Mouse (Mus musculus): Measurements from ENCODE around the gene Dcaf6. TPM values are rescaled to one million over a fixed set of nuclear protein-coding genes. Genes with fewer than 3 reads are reported as not detected.

Dcaf6 gene
- total RNA-seq (2014; fragmentation: Nextera tagmentation) (5.9 and 6.6 TPM in 2 replicates), total RNA-seq (2017) (7.8 and 8.7 TPM in 2 replicates)

GRCm38 (mm10) chr1:165460360-165460800 is at the start of gene Dcaf6, which contains the start of gene Mpc2:
Gene Dcaf6 (minus strand): TSS chr1:165460475.
Gene Mpc2 (plus strand): TSS chr1:165460637.
- peak; percentile 76 for ATAC-seq (replicated peaks; ENCODE audit: poor library complexity, severe bottlenecking)

GRCm38 (mm10) chr1:165506303-165506702 is 46.0 kb upstream of the Dcaf6 start:
- ATAC-seq (replicated peaks; ENCODE audit: poor library complexity, severe bottlenecking), result peak; percentile 72

GRCm38 (mm10) chr1:165503307-165504024 is 43.2 kb upstream of the Dcaf6 start:
- peak; percentile 59 for ATAC-seq (replicated peaks; ENCODE audit: poor library complexity, severe bottlenecking)

DNA sequence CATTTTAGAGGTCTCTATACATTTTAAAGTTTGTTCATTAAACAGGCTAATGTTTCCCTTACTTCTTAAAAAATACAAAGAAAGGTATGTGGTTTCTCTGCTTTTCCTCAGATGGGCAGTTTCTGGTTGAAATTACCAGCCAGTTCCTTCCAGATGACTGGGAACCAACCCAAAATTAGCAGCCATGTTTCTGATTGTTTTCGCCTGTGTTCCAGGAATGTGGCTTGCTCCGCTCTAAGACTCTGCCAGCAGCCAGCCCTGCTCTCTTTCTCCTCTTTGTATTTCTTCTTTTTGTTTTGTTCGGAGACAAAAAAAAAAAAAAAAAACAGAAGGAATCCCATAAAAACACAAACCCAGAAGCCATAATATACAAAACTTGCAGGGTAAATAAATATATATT is 38.6 kb upstream of the Dcaf6 start:
- ATAC-seq (replicated peaks; ENCODE audit: poor library complexity, severe bottlenecking), result no peak

GRCm38 (mm10) chr1:165489197-165489596 is 28.9 kb upstream of the Dcaf6 start:
- peak; percentile 81 for ATAC-seq (replicated peaks; ENCODE audit: poor library complexity, severe bottlenecking)

DNA sequence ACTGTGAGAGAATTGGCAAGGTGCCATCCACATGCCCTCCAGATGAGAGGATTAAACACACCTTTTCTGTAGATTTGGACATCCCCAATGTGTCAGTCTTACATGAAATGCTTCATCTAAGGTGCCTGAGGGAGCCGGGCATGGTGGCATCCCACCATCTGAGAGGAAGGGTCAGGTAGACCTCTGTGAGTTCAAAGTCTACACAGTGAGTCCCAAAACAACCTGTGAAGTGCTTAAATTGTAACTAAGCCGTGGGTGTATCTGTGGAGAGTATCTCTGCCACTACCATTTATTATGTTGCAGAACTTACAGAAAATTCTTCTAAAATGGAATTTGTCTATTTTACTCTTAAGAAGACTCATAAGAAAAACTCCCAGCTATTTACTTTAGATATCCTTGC is 25.8 kb upstream of the Dcaf6 start:
- no peak for ATAC-seq (replicated peaks; ENCODE audit: poor library complexity, severe bottlenecking)

- ATAC-seq (replicated peaks; ENCODE audit: poor library complexity, severe bottlenecking), result peak; percentile 86
Observed at GRCm38 (mm10) chr1:165484688-165485233, 24.5 kb upstream of the Dcaf6 start, which contains the start of gene Adcy10. Gene Adcy10 (plus strand): TSS chr1:165485183.

GRCm38 (mm10) chr1:165471490-165471889 is 11.2 kb upstream of the Dcaf6 start:
- peak; percentile 91 for ATAC-seq (replicated peaks; ENCODE audit: poor library complexity, severe bottlenecking)

DNA sequence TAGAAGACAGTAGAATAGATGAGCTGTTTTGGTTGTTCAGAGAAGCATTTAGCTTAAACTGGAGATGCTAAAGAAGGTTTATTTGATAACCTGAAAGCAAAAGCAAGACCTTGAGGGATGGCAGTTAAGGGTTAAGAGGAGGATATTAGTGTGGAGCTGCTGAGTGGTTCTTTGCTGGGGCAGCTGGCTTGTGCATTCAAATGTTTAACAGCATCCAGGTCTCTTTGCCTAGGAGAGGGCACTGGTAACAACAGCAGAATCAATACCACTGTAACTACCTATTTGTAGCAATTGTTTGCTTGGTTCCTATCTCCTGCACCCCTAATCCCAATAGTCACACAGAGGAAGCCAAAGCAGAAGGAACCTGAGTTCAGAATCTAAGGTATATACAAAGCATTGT is 9.4 kb upstream of the Dcaf6 start:
- ATAC-seq (replicated peaks; ENCODE audit: poor library complexity, severe bottlenecking), result no peak

- ATAC-seq (replicated peaks; ENCODE audit: poor library complexity, severe bottlenecking), result no peak
Observed at GRCm38 (mm10) chr1:165468971-165469370, 8.7 kb upstream of the Dcaf6 start.

GRCm38 (mm10) chr1:165464574-165464973 is 4.3 kb upstream of the Dcaf6 start:
- no peak for ATAC-seq (replicated peaks; ENCODE audit: poor library complexity, severe bottlenecking)

- no peak for ATAC-seq (replicated peaks; ENCODE audit: poor library complexity, severe bottlenecking)
Observed at GRCm38 (mm10) chr1:165462861-165463260, 2.6 kb upstream of the Dcaf6 start.

DNA sequence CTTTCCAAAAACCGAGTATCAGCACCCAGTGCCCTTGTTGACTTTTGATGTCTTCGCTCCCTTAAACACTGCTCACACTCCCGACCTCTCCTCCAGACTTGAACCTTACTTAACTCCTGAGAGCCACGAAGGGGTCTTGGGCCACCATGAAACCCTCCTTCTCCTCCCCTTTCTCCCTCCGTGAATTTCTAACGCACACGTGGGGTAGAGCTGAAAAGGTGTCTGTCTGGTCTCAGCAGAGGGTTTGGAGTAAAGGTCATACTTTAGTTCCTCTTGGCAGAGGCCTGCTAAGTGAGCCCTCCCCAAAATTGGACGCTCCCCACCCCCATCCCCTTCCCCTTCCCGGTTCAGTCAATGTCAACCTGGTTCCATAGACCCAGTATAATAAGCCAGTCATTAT is 1.4 kb upstream of the Dcaf6 start:
- ATAC-seq (replicated peaks; ENCODE audit: poor library complexity, severe bottlenecking), result no peak

DNA sequence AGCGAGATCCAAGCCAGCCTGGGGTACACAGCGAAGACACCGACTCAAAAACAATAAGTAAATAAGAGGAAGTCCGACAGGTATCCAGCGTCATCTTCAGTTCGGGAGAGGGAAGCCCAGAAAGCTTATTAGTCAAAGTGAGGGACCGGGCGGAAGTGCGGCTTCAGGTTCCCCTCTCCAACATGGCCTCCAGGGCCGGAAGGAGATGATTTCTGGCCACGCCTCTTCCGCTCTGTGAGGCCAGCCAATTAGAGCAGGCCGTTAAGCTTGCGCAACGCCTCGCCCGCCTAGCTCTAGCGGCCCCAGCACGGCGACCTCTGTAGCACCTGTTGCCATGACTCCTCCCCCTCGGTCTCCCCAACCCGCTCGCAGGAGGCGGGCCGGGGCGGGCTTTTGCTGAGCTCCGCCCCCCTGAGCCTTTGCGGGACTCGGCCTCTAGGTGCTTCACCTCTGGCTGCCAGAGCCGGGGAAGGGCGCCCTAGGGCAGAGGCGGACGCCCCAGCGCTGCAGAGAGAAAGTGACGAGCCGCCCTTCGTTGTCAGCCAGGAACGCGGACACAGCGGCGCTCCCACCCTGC is 614 bp upstream of the Dcaf6 start:
- ATAC-seq (replicated peaks; ENCODE audit: poor library complexity, severe bottlenecking), result peak; percentile 77

- 0 out of 2 replicates have a peak, but pooled peaks have one; percentile 6 for ATAC-seq (replicated peaks; ENCODE audit: poor library complexity, severe bottlenecking)
Observed at GRCm38 (mm10) chr1:165459503-165460181, 633 bp downstream of the Dcaf6 start.

DNA sequence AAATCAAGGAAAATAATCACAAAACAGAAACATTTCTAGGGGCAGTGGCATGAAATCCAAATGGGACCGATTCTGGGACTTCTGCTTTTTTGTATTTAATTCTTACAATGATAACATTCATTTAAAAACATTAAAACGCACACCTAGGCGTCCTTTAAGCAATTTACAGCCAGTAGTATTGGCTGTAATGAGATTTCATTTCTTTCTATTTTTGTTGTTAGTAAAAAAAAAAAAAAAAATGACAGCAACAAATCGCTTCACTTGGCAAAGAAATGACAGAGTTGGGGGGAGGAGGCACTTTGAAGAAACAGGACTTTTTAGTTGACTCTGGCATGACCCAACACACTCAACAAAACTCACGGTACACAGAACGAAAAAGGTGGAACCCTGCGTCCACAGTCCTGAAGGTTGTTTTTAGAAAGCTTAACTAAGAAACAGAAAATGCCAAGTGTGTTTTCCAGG is 1.2 kb downstream of the Dcaf6 start:
- ATAC-seq (replicated peaks; ENCODE audit: poor library complexity, severe bottlenecking), result no peak

DNA sequence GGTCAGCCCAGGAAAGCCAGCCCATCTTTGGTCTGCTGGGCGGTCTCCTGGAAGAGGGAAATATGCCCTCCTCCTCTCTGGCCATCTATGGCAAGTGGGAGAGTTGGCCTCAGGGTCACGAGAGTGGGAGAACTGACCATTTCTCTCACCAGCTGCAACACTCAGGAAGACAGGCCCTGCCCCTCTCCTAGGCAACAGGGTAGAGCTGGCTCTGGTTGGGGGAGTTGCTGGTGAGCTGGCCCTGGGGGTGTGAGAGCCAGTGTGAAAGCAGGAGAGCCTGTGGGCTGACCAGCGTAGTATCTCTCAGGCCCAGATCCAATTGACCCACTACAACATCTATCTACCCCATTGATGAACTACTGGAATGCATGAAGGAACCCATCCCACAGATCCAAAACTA is 18.6 kb downstream of the Dcaf6 start:
- ATAC-seq (replicated peaks; ENCODE audit: poor library complexity, severe bottlenecking), result no peak

DNA sequence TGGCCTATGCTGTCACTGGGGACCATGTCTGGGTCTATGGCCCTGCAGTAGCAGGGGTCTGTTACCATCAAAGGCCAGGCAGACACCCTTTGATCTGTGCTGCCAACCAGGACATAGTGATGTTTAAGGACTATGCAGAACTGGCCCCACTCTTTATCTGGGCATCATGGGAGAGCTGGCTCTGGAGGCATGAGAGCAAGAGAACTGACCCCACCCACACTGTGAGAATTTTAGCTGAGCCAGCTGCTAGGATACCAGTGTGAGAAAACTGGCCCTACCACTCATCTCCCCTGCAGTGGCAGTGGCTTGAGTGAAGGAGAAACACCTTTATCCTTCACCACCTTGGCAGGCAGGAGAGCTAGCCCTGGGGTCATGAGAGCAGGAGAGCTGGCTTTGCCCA is 19.1 kb downstream of the Dcaf6 start:
- no peak for ATAC-seq (replicated peaks; ENCODE audit: poor library complexity, severe bottlenecking)

- no peak for ATAC-seq (replicated peaks; ENCODE audit: poor library complexity, severe bottlenecking)
Observed at GRCm38 (mm10) chr1:165440788-165441187, 19.5 kb downstream of the Dcaf6 start.

GRCm38 (mm10) chr1:165438289-165439021 is 21.8 kb downstream of the Dcaf6 start:
- ATAC-seq (replicated peaks; ENCODE audit: poor library complexity, severe bottlenecking), result 0 out of 2 replicates have a peak, but pooled peaks have one; percentile 33

All from granulocyte monocyte progenitor cell, adult 5-6 weeks (primary cell).